Mouse (Mus musculus): ENCODE results near the gene 9330159F19Rik. TPM values are rescaled to one million over a fixed set of nuclear protein-coding genes. Genes with fewer than 3 reads are reported as not detected.

9330159F19Rik gene
- total and polyA plus RNA-seq, 3 experiments: not detected

DNA sequence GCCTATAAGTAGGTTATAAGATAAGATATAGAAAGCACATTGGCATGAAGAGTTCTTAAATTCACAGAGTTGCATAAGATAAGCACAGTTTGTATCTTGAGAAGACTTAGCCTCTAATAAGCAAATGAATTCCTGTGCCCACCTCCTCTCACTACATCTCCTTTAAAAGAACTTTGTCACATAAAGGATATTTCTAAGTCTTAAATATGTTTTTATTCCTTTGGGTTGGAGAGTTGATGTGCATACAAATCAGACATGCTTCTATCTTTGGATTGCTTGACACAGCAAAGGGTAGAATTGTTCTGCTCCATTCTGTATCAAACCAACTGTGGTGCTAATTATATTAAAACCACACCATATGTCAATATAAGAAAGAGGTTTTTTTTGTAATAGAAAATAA lies 17.6 kb upstream of the 9330159F19Rik start:
- no peak for DNase-seq (ENCODE audit: low read depth, low spot score)
- no peaks in the 10 kb centered on the region for H3K27me3 ChIP-seq (ENCODE audit: control insufficient read depth in 1 of 2, insufficient read depth in 2 of 2, low read length in 2 of 2)
- H3K9ac ChIP-seq (ENCODE audit: control insufficient read depth, low read depth, low read length, poor library complexity, severe bottlenecking): no peak overlapping the region
- no peaks in the 10 kb centered on the region for H3K36me3 ChIP-seq (ENCODE audit: control insufficient read depth in 1 of 2, insufficient read depth in 2 of 2, low read length in 2 of 2)
- no peak overlapping the region for H3K4me3 ChIP-seq (ENCODE audit: control insufficient read depth in 1 of 2, insufficient read depth in 1 of 2, low read depth in 2 of 2, low read length in 2 of 2)
- H3K79me2 ChIP-seq (ENCODE audit: control insufficient read depth, insufficient read depth, low read length, poor library complexity): no peaks in the 10 kb centered on the region
- no peaks in the 10 kb centered on the region for H3K9me3 ChIP-seq (replicated peaks; ENCODE audit: insufficient read depth, low read length)
- no peaks in the 10 kb centered on the region for H3K4me1 ChIP-seq (ENCODE audit: control insufficient read depth in 1 of 2, insufficient read depth in 2 of 2, low read length in 2 of 2)
- H3K27ac ChIP-seq (ENCODE audit: control insufficient read depth, low read depth, low read length): no peak overlapping the region
- TF ChIP-seq UBTF (IDR thresholded peaks at IDR 0.05; ENCODE audit: borderline replicate concordance, insufficient read depth, low read depth, low read length) (no peak), BHLHE40 (IDR thresholded peaks at IDR 0.05; ENCODE audit: borderline replicate concordance, low read depth, low read length) (no peak), MAZ (IDR thresholded peaks at IDR 0.05; ENCODE audit: low read depth, low read length) (no peak), RCOR1 (IDR thresholded peaks at IDR 0.05; ENCODE audit: low read depth, low read length) (no peak), JUND (IDR thresholded peaks at IDR 0.05; ENCODE audit: low read depth, low read length) (no peak), TCF12 (IDR thresholded peaks at IDR 0.05; ENCODE audit: low read depth, low read length) (no peak), USF1 (IDR thresholded peaks at IDR 0.05; ENCODE audit: low read depth, low read length) (no peak)

DNA sequence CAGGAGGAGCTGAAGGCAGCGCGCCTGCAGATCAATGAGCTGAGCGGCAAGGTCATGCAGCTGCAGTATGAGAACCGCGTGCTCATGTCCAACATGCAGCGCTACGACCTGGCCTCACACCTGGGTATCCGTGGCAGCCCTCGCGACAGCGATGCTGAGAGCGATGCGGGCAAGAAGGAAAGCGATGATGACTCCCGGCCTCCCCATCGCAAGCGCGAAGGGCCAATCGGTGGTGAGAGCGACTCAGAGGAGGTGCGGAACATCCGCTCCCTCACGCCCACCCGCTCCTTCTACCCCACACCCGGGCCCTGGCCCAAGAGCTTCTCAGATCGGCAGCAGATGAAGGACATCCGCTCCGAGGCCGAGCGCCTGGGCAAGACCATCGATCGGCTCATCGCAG lies 14.6 kb upstream of the 9330159F19Rik start:
- TF ChIP-seq POLR2A (IDR thresholded peaks at IDR 0.05; ENCODE audit: control insufficient read depth in 1 of 2, insufficient read depth in 1 of 2, low read depth in 1 of 2, low read length in 2 of 2, poor library complexity in 1 of 2) (no peak), POLR2AphosphoS5 (IDR thresholded peaks at IDR 0.05; ENCODE audit: borderline replicate concordance, low read depth, low read length) (no peak), GATA1 (IDR thresholded peaks at IDR 0.05; ENCODE audit: low read depth, low read length) (no peak)
- Histone ChIP-seq H3K4me3 (ENCODE audit: control insufficient read depth in 1 of 2, insufficient read depth in 1 of 2, low read depth in 2 of 2, low read length in 2 of 2) (no peak overlapping the region), H3K27me3 (ENCODE audit: control insufficient read depth in 1 of 2, insufficient read depth in 2 of 2, low read length in 2 of 2) (no peaks in the 10 kb centered on the region), H3K9me3 (replicated peaks; ENCODE audit: insufficient read depth, low read length) (no peaks in the 10 kb centered on the region), H3K79me2 (ENCODE audit: control insufficient read depth, insufficient read depth, low read length, poor library complexity) (no peaks in the 10 kb centered on the region), H3K36me3 (ENCODE audit: control insufficient read depth in 1 of 2, insufficient read depth in 2 of 2, low read length in 2 of 2) (no peaks in the 10 kb centered on the region), H3K4me1 (ENCODE audit: control insufficient read depth in 1 of 2, insufficient read depth in 2 of 2, low read length in 2 of 2) (no peaks in the 10 kb centered on the region), H3K9ac (ENCODE audit: control insufficient read depth, low read depth, low read length, poor library complexity, severe bottlenecking) (no peak overlapping the region), H3K27ac (ENCODE audit: control insufficient read depth, low read depth, low read length) (no peak overlapping the region)
- no peak for DNase-seq (ENCODE audit: low read depth, low spot score)

DNA sequence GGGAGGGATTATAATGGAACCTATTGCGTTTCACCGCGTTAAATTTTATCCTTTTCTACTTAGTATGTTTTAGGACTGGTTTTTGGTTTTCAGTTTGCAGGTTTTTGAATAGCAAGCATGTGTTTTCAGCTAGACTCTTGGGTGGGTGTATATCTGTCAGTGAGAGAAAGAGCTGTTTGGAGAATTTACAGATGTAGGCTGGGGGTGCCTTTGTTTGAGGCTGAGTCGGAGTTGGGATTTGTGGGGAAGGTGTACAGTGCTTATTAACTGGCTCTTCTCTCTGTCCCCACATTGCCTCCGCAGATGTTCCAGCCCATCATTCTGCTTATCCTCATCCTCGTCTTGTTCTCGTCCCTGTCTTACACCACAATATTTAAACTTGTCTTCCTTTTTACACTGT lies 12.8 kb upstream of the 9330159F19Rik start, which contains the start of gene Gm49353:
TSS of gene Gm49353 (plus strand) at position 313 of the 400 bp plus-strand sequence.
- Histone ChIP-seq H3K9me3 (replicated peaks; ENCODE audit: insufficient read depth, low read length) (no peaks in the 10 kb centered on the region), H3K27me3 (ENCODE audit: control insufficient read depth in 1 of 2, insufficient read depth in 2 of 2, low read length in 2 of 2) (no peaks in the 10 kb centered on the region), H3K36me3 (ENCODE audit: control insufficient read depth in 1 of 2, insufficient read depth in 2 of 2, low read length in 2 of 2) (no peaks in the 10 kb centered on the region), H3K27ac (ENCODE audit: control insufficient read depth, low read depth, low read length) (no peak within 1 kb of the TSS), H3K4me3 (ENCODE audit: control insufficient read depth in 1 of 2, insufficient read depth in 1 of 2, low read depth in 2 of 2, low read length in 2 of 2) (no peak within 1 kb of the TSS), H3K4me1 (ENCODE audit: control insufficient read depth in 1 of 2, insufficient read depth in 2 of 2, low read length in 2 of 2) (no peaks in the 10 kb centered on the region), H3K9ac (ENCODE audit: control insufficient read depth, low read depth, low read length, poor library complexity, severe bottlenecking) (no peak within 1 kb of the TSS), H3K79me2 (ENCODE audit: control insufficient read depth, insufficient read depth, low read length, poor library complexity) (no peaks in the 10 kb centered on the region)
- TF ChIP-seq ZC3H11A (IDR thresholded peaks at IDR 0.05; ENCODE audit: low read depth, low read length) (no peak), POLR2A (IDR thresholded peaks at IDR 0.05; ENCODE audit: control insufficient read depth in 1 of 2, insufficient read depth in 1 of 2, low read depth in 1 of 2, low read length in 2 of 2, poor library complexity in 1 of 2) (no peak), USF1 (IDR thresholded peaks at IDR 0.05; ENCODE audit: low read depth, low read length) (no peak), EP300 (IDR thresholded peaks at IDR 0.05; ENCODE audit: low read depth in 1 of 2, low read length in 2 of 2) (no peak), MYB (IDR thresholded peaks at IDR 0.05; ENCODE audit: low read depth, low read length) (no peak), CHD1 (IDR thresholded peaks at IDR 0.05; ENCODE audit: low read depth, low read length) (no peak), BHLHE40 (IDR thresholded peaks at IDR 0.05; ENCODE audit: borderline replicate concordance, low read depth, low read length) (no peak), CHD2 (IDR thresholded peaks at IDR 0.05; ENCODE audit: low read length) (no peak), ZMIZ1 (IDR thresholded peaks at IDR 0.05; ENCODE audit: low read depth, low read length) (no peak)
- DNase-seq (ENCODE audit: low read depth, low spot score): no peak

Data from MEL (cell line).